Mouse (Mus musculus) gastrocnemius, postnatal 4 days (tissue): Measurements from ENCODE around the gene Otub2. TPM values are rescaled to one million over a fixed set of nuclear protein-coding genes. Genes with fewer than 3 reads are reported as not detected.
"Not testable (repeated sequence)": the region's sequence is repeated elsewhere in the genome, so short reads cannot be mapped to it uniquely, and the experiment has no call there.

Experiments
- DNase-seq, 2 experiments: peaks; one replicate each; pipeline ENCODE4 v3.0.0; 2021 to 2022; ENCODE audit warnings: low spot score in 2 of 2, mixed read lengths in 2 of 2
- total RNA-seq, 2 experiments: library from RNA; stranded (reverse); gene quantifications; 2 replicates each; pipeline ENCODE4 v1.2.3; 2021

The Otub2 gene
- total RNA-seq, 2 experiments from 2014 or later = 3.7 to 4.1 TPM

DNA sequence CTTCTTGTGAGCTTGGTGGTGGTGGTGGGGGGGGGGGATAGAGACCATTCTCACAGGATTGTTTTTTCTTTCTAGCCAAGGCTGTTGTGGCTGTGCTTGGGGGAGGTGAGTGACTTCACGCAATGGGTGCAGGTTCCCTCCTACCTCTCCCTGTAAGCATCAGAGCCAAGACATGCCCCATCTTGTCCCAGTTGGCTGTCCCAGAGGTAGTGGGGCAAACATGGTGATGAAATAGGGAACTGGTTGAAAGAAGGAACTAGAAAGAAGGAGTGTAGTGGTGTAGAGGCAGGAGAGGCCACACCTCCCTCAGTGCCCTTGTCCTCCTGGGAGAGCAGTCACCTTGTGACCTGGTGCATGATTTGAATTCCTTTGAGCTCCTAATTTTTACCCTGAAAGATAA lies 49.1 kb downstream of the Otub2 start:
- no peak for DNase-seq

DNA sequence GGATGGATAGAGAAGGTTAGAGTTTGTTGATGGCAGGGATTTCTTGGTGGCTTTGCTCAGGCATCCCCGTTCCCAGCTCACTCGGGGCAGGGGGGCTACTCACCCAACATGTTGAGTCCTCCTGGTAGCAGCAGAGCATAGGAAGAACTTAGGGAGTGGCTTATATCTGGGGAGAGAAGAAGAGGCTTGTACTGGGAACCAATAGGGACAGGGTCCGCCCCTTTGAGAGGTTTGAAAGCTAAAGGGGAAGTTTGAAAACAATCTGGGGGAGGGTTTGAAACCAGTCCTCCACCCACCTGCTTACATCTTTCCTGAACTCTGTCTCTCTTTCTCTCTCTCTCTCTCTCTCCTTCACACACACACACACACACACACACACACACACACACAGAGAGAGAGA lies 55.0 kb downstream of the Otub2 start, which contains the start of gene Ifi27l2a:
Gene Ifi27l2a, minus strand, starts transcription at position 157 of the 400 bp plus-strand sequence.
- no peak for DNase-seq

DNA sequence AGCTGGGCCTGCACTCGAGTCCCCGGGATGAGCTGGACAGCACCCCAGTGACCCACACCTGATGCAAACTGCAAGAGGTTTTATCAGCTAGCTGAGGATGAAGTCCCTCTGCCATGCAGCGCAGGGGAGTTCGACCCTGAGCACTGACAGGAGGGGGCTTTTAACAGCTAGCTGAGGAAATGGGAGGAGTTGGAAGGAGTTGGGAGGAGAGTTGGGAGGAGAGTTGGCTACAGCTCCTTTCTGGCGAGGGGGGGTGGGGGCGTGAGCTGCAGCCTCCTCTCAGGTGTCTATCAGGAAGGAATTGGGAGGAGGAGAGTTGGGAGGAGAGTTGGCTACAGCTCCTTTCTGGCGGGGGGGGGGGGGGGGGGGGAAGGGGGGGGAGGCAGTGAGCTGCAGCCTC lies 55.8 kb downstream of the Otub2 start:
- DNase-seq = not testable (repeated sequence)

DNA sequence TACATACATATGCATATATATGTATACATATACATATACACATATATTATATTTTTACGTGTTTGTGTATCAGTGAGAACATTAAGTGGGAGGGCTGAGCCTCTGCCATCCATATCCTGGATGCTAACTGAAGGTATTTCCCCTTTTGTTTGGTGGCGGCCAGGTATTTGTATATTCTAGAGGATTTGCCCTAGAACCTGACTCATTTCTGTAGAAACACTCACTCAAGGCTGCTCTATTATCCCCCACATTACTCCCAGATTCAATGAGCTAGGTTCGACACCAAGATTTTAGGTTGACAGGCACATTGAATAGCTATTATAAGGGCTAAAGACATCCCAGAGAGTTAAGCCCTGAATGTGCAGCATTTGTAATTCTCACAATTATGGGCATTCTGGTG lies 56.6 kb downstream of the Otub2 start:
- DNase-seq = no peak

DNA sequence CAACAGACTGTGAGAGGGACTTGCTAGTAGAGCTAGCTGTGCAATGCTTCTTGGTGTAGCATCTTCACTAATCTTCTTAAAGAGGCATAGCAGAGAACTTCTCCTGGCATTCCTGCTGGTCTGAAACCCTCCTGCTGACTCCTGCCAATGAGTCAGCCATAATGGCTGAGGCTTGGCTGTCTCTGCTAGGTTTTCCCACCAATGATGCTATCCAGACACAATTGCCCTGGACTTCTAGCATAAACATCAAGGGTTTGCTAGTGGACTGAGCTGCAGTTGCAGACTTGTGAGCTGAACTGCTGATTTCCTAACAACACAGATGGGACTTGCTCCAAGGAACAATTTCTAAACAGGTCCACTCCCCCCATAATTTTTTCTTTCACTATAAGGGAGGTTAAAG lies 64.9 kb downstream of the Otub2 start:
- no peak for DNase-seq

Other genes starting within 250 kb of the Otub2 start
- 1 to 10 TPM; 1.8 to 2.3 TPM for gene Prima1, start 146.5 kb upstream of the Otub2 start, total RNA-seq
- not detected for gene Fam181a, start 77.7 kb upstream of the Otub2 start, total RNA-seq
- gene Asb2, start 32.7 kb upstream of the Otub2 start, total RNA-seq = 100 to 1,000 TPM; 128 to 151 TPM
- gene 9330161L09Rik, start 19.1 kb downstream of the Otub2 start, total RNA-seq = 1 to 10 TPM in 1 of 2 experiments, under 1 TPM in 1; 0.83 to 1.9 TPM
- 10 to 100 TPM; 59.2 to 59.3 TPM for gene Ddx24, start 37.1 kb downstream of the Otub2 start, total RNA-seq
- gene Ifi27, start 45.5 kb downstream of the Otub2 start, total RNA-seq = 100 to 1,000 TPM; 146 to 155 TPM
- 10 to 100 TPM; 17.5 to 27.8 TPM for gene Ifi27l2a, start 55.0 kb downstream of the Otub2 start, total RNA-seq
- gene Ifi27l2b, start 68.5 kb downstream of the Otub2 start, total RNA-seq = not detected
- under 1 TPM; 0.70 to 0.88 TPM for gene Ppp4r4, start 143.6 kb downstream of the Otub2 start, total RNA-seq
- gene Serpina10, start 242.8 kb downstream of the Otub2 start, total RNA-seq = under 1 TPM in 1 of 2 experiments, not detected in 1; 0.54 TPM